Mouse (Mus musculus) forebrain, embryonic 14.5 days (tissue): ENCODE measurements around the gene Dnah11. TPM values are rescaled to one million over a fixed set of nuclear protein-coding genes. Genes with fewer than 3 reads are reported as not detected.

ENCODE experiments used
- ATAC-seq: fragments of 200-750 bp; cut with Nextera tagmentation; 2 replicates; pipeline ENCODE4 v1.8.0; 2017; ENCODE audit warnings: mild to moderate bottlenecking, moderate library complexity
- DNase-seq: peaks from one replicate; pipeline ENCODE4 v3.0.0-alpha.2; 2015; ENCODE audit warnings: low spot score
- H3K27ac ChIP-seq: fragments of 300-500 bp; sonication (generic); 2 replicates; pipeline ENCODE4 v1.5.1; 2014; ENCODE audit warnings: low read depth, mild to moderate bottlenecking, control low read depth, low read length, moderate library complexity
- H3K27me3 ChIP-seq: fragments of 300-500 bp; sonication (generic); replicated peaks from 2 replicates; pipeline ENCODE4 v1.6.1; 2014; ENCODE audit warnings: low read length, control low read depth, mixed read lengths; ENCODE audit not compliant: control insufficient read depth, insufficient read depth
- H3K36me3 ChIP-seq: fragments of 300-500 bp; sonication (generic); 2 replicates; pipeline ENCODE4 v1.6.1; 2014; ENCODE audit warnings: low read length, control low read depth; ENCODE audit not compliant: control insufficient read depth, insufficient read depth
- H3K4me1 ChIP-seq: fragments of 300-500 bp; sonication (generic); 2 replicates; pipeline ENCODE4 v1.6.1; 2014; ENCODE audit warnings: antibody characterized with exemption, low read length, control low read depth; ENCODE audit not compliant: control insufficient read depth, insufficient read depth
- H3K4me2 ChIP-seq: fragments of 300-500 bp; sonication (generic); 2 replicates; pipeline ENCODE4 v1.6.1; 2014; ENCODE audit warnings: mild to moderate bottlenecking, control low read depth, low read length
- H3K4me3 ChIP-seq: fragments of 300-500 bp; sonication (generic); 2 replicates; pipeline ENCODE4 v1.5.1; 2014; ENCODE audit warnings: low read depth, low read length, control low read depth
- H3K9ac ChIP-seq: fragments of 300-500 bp; sonication (generic); 2 replicates; pipeline ENCODE4 v1.6.1; 2014; ENCODE audit warnings: mild to moderate bottlenecking, low read length, control low read depth, moderate library complexity
- H3K9me3 ChIP-seq: fragments of 300-500 bp; sonication (generic); replicated peaks from 2 replicates; pipeline ENCODE4 v1.6.1; 2016; ENCODE audit warnings: low read length, control low read depth, mixed read lengths; ENCODE audit not compliant: control insufficient read depth
- WGBS: fragments of 180-500 bp; shearing (Covaris S2); extraction: QIAGEN DNeasy Blood & Tissue Kit; methylation state at CpG from one replicate; pipeline ENCODE4 v1.1.7; 2014; 5-methylcytosine and 5-hydroxymethylcytosine counted together
- polyA plus RNA-seq: library from polyadenylated mRNA; unstranded; fragments of >200 nt; fragmentation: Nextera tagmentation; extraction: Ambion mirVana; gene quantifications from 2 replicates; pipeline ENCODE4 v1.2.1, GENCODE M21; 2014

The Dnah11 gene
- polyA plus RNA-seq, 1 experiment from 2014 or later = 0.11 TPM

DNA sequence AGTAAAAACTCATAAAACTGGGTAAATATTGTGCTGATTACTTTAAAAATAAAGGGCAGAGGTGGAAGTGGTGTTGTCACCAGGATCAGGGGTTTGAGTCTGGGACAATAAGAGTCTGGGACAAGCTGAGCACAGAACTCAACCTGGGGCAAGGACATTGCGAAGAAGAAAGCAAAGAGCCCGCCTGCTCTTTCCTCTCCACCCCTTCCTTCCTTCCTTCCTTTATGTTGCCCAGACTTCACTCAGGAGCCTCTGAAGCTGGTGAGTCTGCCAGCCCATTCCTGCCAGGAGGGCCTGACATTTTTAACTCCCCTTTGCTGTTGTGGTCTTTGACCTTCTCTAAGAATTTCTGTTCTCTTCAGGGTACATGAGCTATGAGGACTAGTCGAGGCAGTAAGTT lies 86.9 kb downstream of the Dnah11 start:
- Histone ChIP-seq H3K36me3 (no peaks in the 10 kb centered on the region), H3K4me1 (no peaks in the 10 kb centered on the region), H3K9me3 (no peaks in the 10 kb centered on the region), H3K4me3 (no peak overlapping the region), H3K27ac (peak overlapping the region; percentile 24; the same call in 1 of the 2 replicates), H3K4me2 (no peak overlapping the region), H3K9ac (no peak overlapping the region), H3K27me3 (no peaks in the 10 kb centered on the region)
- no peak for DNase-seq
- ATAC-seq = no peak
- 88% methylated on average over 3 of the region's 3 CpGs for WGBS

DNA sequence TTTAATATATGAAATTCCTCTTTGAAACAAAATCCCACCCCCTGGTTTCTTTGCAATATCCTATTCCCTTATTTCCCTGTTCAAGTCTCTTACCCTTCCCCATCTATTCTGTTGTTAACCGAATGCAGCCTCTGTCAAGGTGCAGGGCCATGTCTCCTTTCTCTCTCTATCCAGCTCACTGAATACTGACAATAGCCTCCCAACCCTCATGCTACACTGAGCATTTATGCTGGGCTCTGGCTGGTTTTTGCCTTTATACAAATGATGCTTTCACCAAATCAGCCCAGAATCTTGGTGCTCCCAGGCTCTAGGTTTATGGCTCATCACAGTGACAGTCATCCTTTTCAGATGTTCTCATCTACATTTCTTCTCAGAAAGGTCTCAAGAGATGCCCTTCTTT lies 91.1 kb downstream of the Dnah11 start:
- H3K9me3 ChIP-seq = no peaks in the 10 kb centered on the region
- 14% methylated on average over 1 of the region's 1 CpGs for WGBS
- no peak overlapping the region for H3K9ac ChIP-seq
- H3K4me1 ChIP-seq = no peaks in the 10 kb centered on the region
- H3K27me3 ChIP-seq = no peaks in the 10 kb centered on the region
- no peak overlapping the region for H3K4me3 ChIP-seq
- ATAC-seq (no peak), DNase-seq (no peak)
- H3K36me3 ChIP-seq = no peaks in the 10 kb centered on the region
- no peak overlapping the region for H3K27ac ChIP-seq
- no peak overlapping the region for H3K4me2 ChIP-seq

DNA sequence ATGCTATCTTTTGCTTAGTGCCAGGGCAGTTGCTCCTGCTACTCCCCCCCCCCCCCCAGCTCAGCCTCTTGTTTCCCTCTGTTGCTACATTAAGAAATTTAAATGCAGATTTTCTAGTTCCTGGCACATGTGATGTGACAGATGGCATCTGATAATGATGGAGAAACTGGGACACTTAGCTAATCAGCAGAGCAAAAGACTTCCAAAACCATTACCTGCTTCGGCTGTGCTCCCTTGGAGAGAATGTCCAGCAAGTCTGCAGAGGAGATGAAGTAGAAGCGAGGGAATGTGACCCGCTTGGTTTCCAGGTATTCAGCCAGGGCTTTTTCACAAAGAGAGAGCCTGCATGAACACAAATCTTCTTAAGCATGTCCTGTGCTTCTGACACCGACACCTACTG lies 94.3 kb downstream of the Dnah11 start:
- Histone ChIP-seq H3K36me3 (no peaks in the 10 kb centered on the region), H3K4me1 (no peaks in the 10 kb centered on the region), H3K9me3 (no peaks in the 10 kb centered on the region), H3K9ac (no peak overlapping the region), H3K4me2 (no peak overlapping the region), H3K27ac (no peak overlapping the region), H3K27me3 (no peaks in the 10 kb centered on the region), H3K4me3 (no peak overlapping the region)
- ATAC-seq (peak; percentile 48; the same call in 1 of the 2 replicates), DNase-seq (peak; percentile 67)
- WGBS = 65% methylated on average over 4 of the region's 4 CpGs

DNA sequence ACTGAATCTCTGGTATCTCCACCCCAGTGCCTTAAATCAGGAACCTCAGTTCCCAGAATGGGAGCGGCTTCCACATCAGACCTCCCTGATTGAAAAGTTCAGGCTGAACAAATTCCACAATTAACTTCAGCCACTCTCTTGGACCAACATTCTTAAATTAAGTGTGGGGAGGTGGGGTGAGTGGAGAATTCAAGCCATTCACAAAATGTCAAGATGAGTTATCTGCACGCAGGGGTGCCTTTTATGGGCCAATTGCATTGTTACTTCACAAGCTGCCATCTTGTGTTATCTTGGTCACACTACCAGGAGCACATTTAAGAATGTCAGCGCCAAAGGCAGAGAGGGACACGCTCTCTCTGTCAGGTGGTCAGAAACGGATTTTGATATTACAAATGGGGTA lies 99.1 kb downstream of the Dnah11 start:
- no peak overlapping the region for H3K4me2 ChIP-seq
- 80% methylated on average over 5 of the region's 5 CpGs for WGBS
- no peaks in the 10 kb centered on the region for H3K4me1 ChIP-seq
- no peak overlapping the region for H3K9ac ChIP-seq
- ATAC-seq = no peak
- H3K4me3 ChIP-seq = no peak overlapping the region
- no peak overlapping the region for H3K27ac ChIP-seq
- no peaks in the 10 kb centered on the region for H3K9me3 ChIP-seq
- H3K27me3 ChIP-seq = no peaks in the 10 kb centered on the region
- no peaks in the 10 kb centered on the region for H3K36me3 ChIP-seq
- no peak for DNase-seq

DNA sequence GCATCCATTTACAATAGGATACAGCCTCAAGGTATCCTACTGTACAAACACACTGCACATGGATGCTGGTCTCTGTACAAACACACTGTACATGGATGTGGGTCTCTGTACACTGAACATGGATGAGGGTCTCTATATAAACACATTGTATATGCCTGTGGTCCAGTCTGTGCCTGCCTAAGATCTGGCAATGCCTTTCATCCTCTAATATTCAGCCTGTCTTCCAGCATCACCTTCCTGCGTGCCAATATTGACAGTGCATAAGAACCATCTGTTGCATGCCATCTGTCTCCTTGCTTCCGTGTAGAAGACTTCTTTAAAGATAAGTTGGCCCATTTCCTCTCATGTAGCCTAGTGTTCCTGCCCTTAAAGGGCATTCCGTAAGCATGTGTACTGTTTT lies 100.6 kb downstream of the Dnah11 start:
- Histone ChIP-seq H3K27me3 (no peaks in the 10 kb centered on the region), H3K27ac (no peak overlapping the region), H3K4me2 (no peak overlapping the region), H3K9ac (no peak overlapping the region), H3K36me3 (no peaks in the 10 kb centered on the region), H3K4me3 (no peak overlapping the region), H3K9me3 (no peaks in the 10 kb centered on the region), H3K4me1 (no peaks in the 10 kb centered on the region)
- DNase-seq = peak; percentile 59
- ATAC-seq = peak; percentile 72; the same call in 1 of the 2 replicates
- WGBS = 64% methylated on average over 3 of the region's 3 CpGs

DNA sequence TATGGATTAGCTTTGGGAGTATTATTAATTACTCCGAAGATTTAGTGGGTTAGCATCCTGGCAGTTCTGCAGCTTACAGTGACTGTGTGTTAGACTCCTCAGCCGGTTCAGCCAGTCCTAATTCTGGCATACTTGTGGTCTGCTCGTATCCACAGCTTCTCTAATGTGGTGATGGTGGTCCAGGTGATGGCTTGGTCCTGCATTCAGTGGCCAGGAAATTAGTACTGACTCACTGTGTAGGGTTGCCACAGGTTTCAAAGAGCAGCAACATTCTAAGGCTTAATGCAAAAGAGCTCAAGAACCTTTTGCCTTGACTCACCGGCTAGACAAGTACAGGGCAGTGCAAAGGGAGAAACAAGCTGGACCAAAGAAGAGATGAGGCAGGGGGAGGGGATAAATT lies 103.9 kb downstream of the Dnah11 start:
- H3K9me3 ChIP-seq = no peaks in the 10 kb centered on the region
- H3K27me3 ChIP-seq = no peaks in the 10 kb centered on the region
- no peak overlapping the region for H3K9ac ChIP-seq
- DNase-seq (no peak), ATAC-seq (no peak)
- H3K36me3 ChIP-seq = no peaks in the 10 kb centered on the region
- H3K4me2 ChIP-seq = no peak overlapping the region
- H3K27ac ChIP-seq = no peak overlapping the region
- WGBS = 84% methylated on average over 4 of the region's 4 CpGs
- no peak overlapping the region for H3K4me3 ChIP-seq
- no peaks in the 10 kb centered on the region for H3K4me1 ChIP-seq

DNA sequence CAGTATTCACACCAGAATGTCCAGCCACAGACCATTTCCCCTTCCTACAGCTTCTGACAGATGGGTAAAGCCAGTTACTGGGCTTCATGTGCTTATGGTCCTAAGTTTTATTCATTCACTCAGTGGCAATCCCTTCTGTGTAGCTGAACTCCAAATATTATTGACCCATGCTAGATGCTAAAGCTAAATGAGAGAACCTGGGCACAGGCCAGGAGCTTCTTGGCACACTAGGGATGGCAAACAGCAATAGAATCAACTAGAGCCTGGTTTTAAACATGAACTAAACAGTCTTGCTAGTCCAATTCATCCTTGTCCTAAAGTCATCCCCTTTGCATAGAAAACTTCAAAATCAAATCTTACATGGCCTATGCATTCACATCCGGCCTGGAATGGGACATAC lies 113.6 kb downstream of the Dnah11 start:
- Histone ChIP-seq H3K9ac (no peak overlapping the region), H3K4me3 (no peak overlapping the region), H3K36me3 (no peaks in the 10 kb centered on the region), H3K27ac (no peak overlapping the region), H3K27me3 (no peaks in the 10 kb centered on the region), H3K4me1 (no peaks in the 10 kb centered on the region), H3K4me2 (no peak overlapping the region), H3K9me3 (no peaks in the 10 kb centered on the region)
- WGBS = 73% methylated on average over 1 of the region's 1 CpGs
- DNase-seq (no peak), ATAC-seq (no peak)

DNA sequence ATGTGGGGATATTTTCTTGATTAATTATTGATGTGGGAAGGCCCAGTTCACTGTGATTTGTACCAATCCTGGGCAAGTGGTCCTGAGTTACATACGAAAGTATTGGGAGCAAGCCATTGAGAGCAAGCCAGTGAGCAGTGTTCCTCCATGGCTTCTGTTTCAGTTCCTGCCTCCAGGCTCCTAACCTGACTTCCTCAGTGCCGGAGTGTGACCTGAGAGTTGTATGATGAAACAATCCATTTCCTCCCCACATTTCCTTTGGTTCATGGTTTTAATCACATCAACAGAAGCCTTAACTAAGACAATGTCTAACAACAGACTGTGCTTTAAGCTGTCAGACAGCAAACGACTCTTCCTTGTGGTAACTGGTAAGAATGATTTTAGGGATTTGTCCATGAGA lies 114.0 kb downstream of the Dnah11 start:
- no peak overlapping the region for H3K4me3 ChIP-seq
- ATAC-seq (no peak), DNase-seq (no peak)
- 88% methylated on average over 3 of the region's 3 CpGs for WGBS
- no peaks in the 10 kb centered on the region for H3K36me3 ChIP-seq
- H3K27ac ChIP-seq = no peak overlapping the region
- no peak overlapping the region for H3K4me2 ChIP-seq
- H3K9me3 ChIP-seq = no peaks in the 10 kb centered on the region
- no peaks in the 10 kb centered on the region for H3K4me1 ChIP-seq
- no peaks in the 10 kb centered on the region for H3K27me3 ChIP-seq
- H3K9ac ChIP-seq = no peak overlapping the region

DNA sequence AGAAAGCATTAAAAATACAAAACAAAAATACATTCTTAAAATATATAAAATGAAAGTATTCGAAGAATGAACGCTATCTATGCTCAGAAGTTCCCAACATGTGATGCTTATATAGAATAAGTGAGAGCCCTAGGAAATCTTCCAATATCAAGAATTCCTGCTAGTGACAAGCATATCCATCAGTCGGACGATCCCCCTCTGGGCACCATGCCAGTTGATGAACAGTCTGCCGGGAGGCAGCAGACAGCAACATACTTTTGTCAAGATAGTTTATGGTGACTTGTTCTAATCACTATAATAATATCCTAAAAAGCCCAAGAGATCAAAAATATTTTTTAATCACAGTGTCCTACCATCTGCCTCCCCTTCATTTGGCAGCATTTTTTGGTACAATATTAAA lies 114.7 kb downstream of the Dnah11 start:
- Histone ChIP-seq H3K9ac (no peak overlapping the region), H3K36me3 (no peaks in the 10 kb centered on the region), H3K27me3 (no peaks in the 10 kb centered on the region), H3K4me2 (no peak overlapping the region), H3K4me3 (no peak overlapping the region), H3K9me3 (no peaks in the 10 kb centered on the region), H3K27ac (no peak overlapping the region), H3K4me1 (no peaks in the 10 kb centered on the region)
- WGBS = 76% methylated on average over 5 of the region's 5 CpGs
- no peak for ATAC-seq
- DNase-seq = peak; percentile 60
